Comparison of ENCODE assay signal across 12 mouse cellular contexts in genomic region chr2:51073040-51073594, GRCm38 (mm10).
DNase-seq lines count a peak whose midpoint lies in the region; ATAC-seq and TF ChIP-seq lines count a peak whose summit lies in the region.
"Had no signal": no experiment of that assay in that cellular context is flagged by ENCODE, and none has a peak within 500 bp of the region (broad histone marks: within the 10 kb centered on the region; RNA-seq: fewer than 3 reads in every experiment).

No protein-coding gene starts in this region.

- TF ChIP-seq EP300 in CH12.LX (IDR thresholded peaks at IDR 0.05; ENCODE audit: low read length) = no peak
- no peak for TF ChIP-seq EP300 in liver, postnatal 0 days (IDR thresholded peaks at IDR 0.05; ENCODE audit: low read depth)

- intact Hi-C loops in gastrocnemius, adult 2 months (cut with DNase I) = no loop called here

- H3K9me3 ChIP-seq in CH12.LX (replicated peaks; ENCODE audit: low read length) = no peaks in the 10 kb centered on the region
- H3K9me3 ChIP-seq in heart, embryonic 13.5 days = no peaks in the 10 kb centered on the region
- no peaks in the 10 kb centered on the region for H3K9me3 ChIP-seq in liver, postnatal 0 days (ENCODE audit: low read length)
- no peaks in the 10 kb centered on the region for H3K9me3 ChIP-seq in hindbrain, embryonic 10.5 days

- DNase-seq in gastrocnemius, adult 2 months = peak; percentile 24
- DNase-seq in gastrocnemius, postnatal 10 days = no peak
- DNase-seq in CH12.LX (ENCODE audit: extremely low read depth) = no peak
- peak; percentile 19 for DNase-seq in liver, postnatal 0 days
- no peak for DNase-seq in hindbrain, embryonic 10.5 days (ENCODE audit: low spot score)
- DNase-seq in spleen, adult 18-20 months = no peak
- no peak for DNase-seq in layer of hippocampus, postnatal 36 days
- DNase-seq: cerebellum, adult 11-12 months; kidney, adult 2 months; left cerebral cortex, postnatal 4 days had no signal

- TF ChIP-seq RAD21 in CH12.LX (IDR thresholded peaks at IDR 0.05; ENCODE audit: low read depth, low read length) = no peak

- no peaks in the 10 kb centered on the region for H3K79me2 ChIP-seq in CH12.LX (replicated peaks; ENCODE audit: control insufficient read depth, extremely low read depth, insufficient read depth, poor library complexity, severe bottlenecking)

- TF ChIP-seq POLR2A in CH12.LX (IDR thresholded peaks at IDR 0.05; ENCODE audit: low read depth, low read length) = no peak

- H3K36me3 ChIP-seq in CH12.LX (replicated peaks in 1 of 2; ENCODE audit: control insufficient read depth in 1 of 2, insufficient read depth in 1 of 2, low read length in 1 of 2) = no peaks in the 10 kb centered on the region
- H3K36me3 ChIP-seq in heart, embryonic 13.5 days = no peaks in the 10 kb centered on the region
- H3K36me3 ChIP-seq in liver, postnatal 0 days (replicated peaks; ENCODE audit: insufficient read depth, low read length) = no peaks in the 10 kb centered on the region
- no peaks in the 10 kb centered on the region for H3K36me3 ChIP-seq in hindbrain, embryonic 10.5 days

- no peak for TF ChIP-seq CTCF in gastrocnemius, adult 2 months (IDR thresholded peaks at IDR 0.05)
- no peak for TF ChIP-seq CTCF in CH12.LX (conservative IDR thresholded peaks at IDR 0.05 in 1 of 2, IDR thresholded peaks at IDR 0.05 in 1 of 2; ENCODE audit: low read depth in 2 of 2, low read length in 2 of 2)
- no peak for TF ChIP-seq CTCF in liver, postnatal 0 days (IDR thresholded peaks at IDR 0.05; ENCODE audit: low read depth)

- dilution Hi-C loops in CH12.LX (cut with MboI; ENCODE audit: extremely low pct_ligation_motif_present, extremely low pct_unique_long_range_greater_than_20kb, low sequenced_read_pairs) = no loop called here

- no peak overlapping the region for H3K9ac ChIP-seq in CH12.LX (ENCODE audit: insufficient read depth, low read depth)
- H3K9ac ChIP-seq in heart, embryonic 13.5 days = no peak overlapping the region
- H3K9ac ChIP-seq in liver, postnatal 0 days (replicated peaks) = no peak overlapping the region

- 0 out of 2 replicates have a peak overlapping the region, but pooled peaks have one; percentile 23 for H3K4me3 ChIP-seq in gastrocnemius, adult 2 months
- no peak overlapping the region for H3K4me3 ChIP-seq in CH12.LX (replicated peaks in 1 of 3; ENCODE audit: low read depth in 2 of 3, low read length in 2 of 3, poor library complexity in 1 of 3)
- no peak overlapping the region for H3K4me3 ChIP-seq in heart, embryonic 13.5 days
- no peak overlapping the region for H3K4me3 ChIP-seq in liver, postnatal 0 days (ENCODE audit: low read depth, low read length)
- no peak overlapping the region for H3K4me3 ChIP-seq in hindbrain, embryonic 10.5 days
- H3K4me3 ChIP-seq: erythroblast, embryonic 14.5 days had no signal

- peak overlapping the region; percentile 71; the same call in 1 of the 2 replicates for H3K4me2 ChIP-seq in CH12.LX (ENCODE audit: insufficient read depth, low read depth, poor library complexity, severe bottlenecking)
- peak overlapping the region; percentile 46 for H3K4me2 ChIP-seq in heart, embryonic 13.5 days
- peak overlapping the region; percentile 55 for H3K4me2 ChIP-seq in liver, postnatal 0 days (ENCODE audit: low read depth, low read length)

- in situ Hi-C loops in CH12.LX (cut with MboI; ENCODE audit: low pct_ligation_motif_present, low pct_unique_long_range_greater_than_20kb, low sequenced_read_pairs) = no loop called here

- 42% methylated on average over 14 of the region's 14 CpGs for WGBS in heart, embryonic 13.5 days
- WGBS in liver, postnatal 0 days (ENCODE audit: insufficient replicate concordance) = 45% methylated on average over 14 of the region's 14 CpGs
- WGBS in hindbrain, embryonic 10.5 days = 62% methylated on average over 14 of the region's 14 CpGs

- H3K4me1 ChIP-seq in CH12.LX (ENCODE audit: control insufficient read depth in 1 of 2, insufficient read depth in 2 of 2) = no peaks in the 10 kb centered on the region
- peaks cover 7% of the 10 kb centered on the region for H3K4me1 ChIP-seq in heart, embryonic 13.5 days
- no peaks in the 10 kb centered on the region for H3K4me1 ChIP-seq in liver, postnatal 0 days (ENCODE audit: insufficient read depth)
- H3K4me1 ChIP-seq in hindbrain, embryonic 10.5 days (replicated peaks) = peaks cover 16% of the 10 kb centered on the region

- no peak overlapping the region for H3K27ac ChIP-seq in gastrocnemius, adult 2 months
- H3K27ac ChIP-seq in CH12.LX (ENCODE audit: insufficient read depth, low read depth) = no peak overlapping the region
- no peak overlapping the region for H3K27ac ChIP-seq in heart, embryonic 13.5 days (replicated peaks)
- no peak overlapping the region for H3K27ac ChIP-seq in liver, postnatal 0 days (ENCODE audit: low read depth)
- H3K27ac ChIP-seq in hindbrain, embryonic 10.5 days = no peak overlapping the region

- H3K27me3 ChIP-seq in CH12.LX (replicated peaks) = no peaks in the 10 kb centered on the region
- H3K27me3 ChIP-seq in heart, embryonic 13.5 days (replicated peaks) = no peaks in the 10 kb centered on the region
- H3K27me3 ChIP-seq in liver, postnatal 0 days (ENCODE audit: insufficient read depth, low read length) = no peaks in the 10 kb centered on the region
- H3K27me3 ChIP-seq in hindbrain, embryonic 10.5 days (ENCODE audit: insufficient read depth, poor library complexity, severe bottlenecking) = no peaks in the 10 kb centered on the region

- no peak for ATAC-seq in heart, embryonic 13.5 days (ENCODE audit: extremely low read depth, insufficient number of reproducible peaks, low FRiP score, low TSS enrichment)
- ATAC-seq in liver, postnatal 0 days = no peak

TF ChIP-seq in CH12.LX, 34 proteins besides CTCF, POLR2A, EP300 and RAD21:
- no peak for TF ChIP-seq CHD1 (IDR thresholded peaks at IDR 0.05; ENCODE audit: low read depth, low read length)
- no peak for TF ChIP-seq ZKSCAN1 (IDR thresholded peaks at IDR 0.05; ENCODE audit: borderline replicate concordance, low read depth, low read length)
- no peak for TF ChIP-seq SIN3A (IDR thresholded peaks at IDR 0.05; ENCODE audit: low read length)
- TF ChIP-seq USF1 (IDR thresholded peaks at IDR 0.05; ENCODE audit: low read depth, low read length) = no peak

Comparison
In these comparisons a context has a peak if more than half of its experiments do, and no peak if none do; other contexts are left out.
1. DNase-seq: peak in gastrocnemius, adult 2 months (single experiment) and liver, postnatal 0 days (single experiment); none in gastrocnemius, postnatal 10 days (single experiment), CH12.LX (single experiment), hindbrain, embryonic 10.5 days (single experiment), spleen, adult 18-20 months (0 of 2) and layer of hippocampus, postnatal 36 days (0 of 2).
2. Peak in every context shown above with its lines, with median percentiles within 50 percentile points of each other: H3K4me2 ChIP-seq.